In the genomic region with DNA sequence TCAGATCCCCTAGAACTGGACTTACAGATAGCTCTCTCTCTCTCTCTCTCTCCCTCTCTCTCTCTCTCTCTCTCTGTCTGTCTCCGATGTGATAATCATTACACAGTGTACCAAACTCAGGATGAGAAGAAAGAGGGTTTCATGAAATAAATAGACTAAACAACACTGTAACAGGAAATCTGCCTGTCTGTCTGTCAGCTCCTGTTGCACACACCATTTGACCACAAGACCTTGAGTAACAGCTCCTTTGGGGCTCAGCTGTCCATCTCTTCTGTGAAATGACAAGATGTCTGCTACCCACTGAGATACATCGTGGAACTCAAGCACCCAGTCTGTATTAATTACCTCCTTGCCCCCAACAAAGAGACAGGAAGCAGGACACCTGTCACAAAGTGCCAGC, we compare ENCODE assay signal across 23 mouse cellular contexts. TPM values are rescaled to one million over a fixed set of nuclear protein-coding genes. Genes with fewer than 3 reads are reported as not detected.
DNase-seq lines count a peak whose midpoint lies in the region; ATAC-seq and TF ChIP-seq lines count a peak whose summit lies in the region.
"Had no signal": no experiment of that assay in that cellular context is flagged by ENCODE, and none has a peak within 500 bp of the region (broad histone marks: within the 10 kb centered on the region; RNA-seq: fewer than 3 reads in every experiment).

No protein-coding gene starts in this region.

- no peak overlapping the region for H3K9ac ChIP-seq in intestine, embryonic 15.5 days
- H3K9ac ChIP-seq in intestine, postnatal 0 days (ENCODE audit: low read depth, low read length), result no peak overlapping the region
- H3K9ac ChIP-seq: embryonic facial prominence, embryonic 15.5 days; heart, embryonic 12.5 days; hindbrain, embryonic 15.5 days had no signal

- intact Hi-C loops in gastrocnemius, adult 2 months (cut with DNase I), result no loop called here
- intact Hi-C loops in gastrocnemius, postnatal 14 days (cut with DNase I; ENCODE audit: low total_unique reads), result no loop called here

- no peaks in the 10 kb centered on the region for H3K9me3 ChIP-seq in intestine, embryonic 15.5 days
- H3K9me3 ChIP-seq in intestine, postnatal 0 days (ENCODE audit: control insufficient read depth), result no peaks in the 10 kb centered on the region
- H3K9me3 ChIP-seq: embryonic facial prominence, embryonic 15.5 days; forebrain, embryonic 10.5 days; heart, embryonic 12.5 days; hindbrain, embryonic 15.5 days had no signal

- H3K27ac ChIP-seq in gastrocnemius, adult 2 months, result peak overlapping the region; percentile 51
- 0 out of 2 replicates have a peak overlapping the region, but pooled peaks have one; percentile 6 for H3K27ac ChIP-seq in intestine, embryonic 15.5 days
- H3K27ac ChIP-seq in intestine, postnatal 0 days (ENCODE audit: low read depth, low read length), result no peak overlapping the region
- H3K27ac ChIP-seq in small intestine, adult 2 months (ENCODE audit: insufficient read depth, low read depth, low read length), result peak overlapping the region; percentile 66
- H3K27ac ChIP-seq: embryonic facial prominence, embryonic 15.5 days; forebrain, embryonic 10.5 days; hindbrain, embryonic 15.5 days had no signal

- H3K4me1 ChIP-seq in intestine, embryonic 15.5 days (replicated peaks), result no peaks in the 10 kb centered on the region
- no peaks in the 10 kb centered on the region; the same call in 1 of the 2 replicates for H3K4me1 ChIP-seq in intestine, postnatal 0 days (replicated peaks; ENCODE audit: control insufficient read depth, insufficient read depth, low read length)
- peaks cover 10% of the 10 kb centered on the region for H3K4me1 ChIP-seq in small intestine, adult 2 months (ENCODE audit: control insufficient read depth, insufficient read depth, insufficient read length, low read length)

- no peak for TF ChIP-seq CTCF in gastrocnemius, adult 2 months (IDR thresholded peaks at IDR 0.05)
- TF ChIP-seq CTCF in intestine, postnatal 0 days (IDR thresholded peaks at IDR 0.05; ENCODE audit: low read depth), result no peak
- TF ChIP-seq CTCF in small intestine, adult 2 months (IDR thresholded peaks at IDR 0.05; ENCODE audit: extremely low read depth, insufficient read length, insufficient replicate concordance, low read depth, low read length), result no peak

- no peak for TF ChIP-seq POLR2A in small intestine, adult 2 months (IDR thresholded peaks at IDR 0.05; ENCODE audit: low read depth, low read length)

- H3K4me3 ChIP-seq in gastrocnemius, adult 2 months, result no peak overlapping the region
- no peak overlapping the region for H3K4me3 ChIP-seq in intestine, embryonic 15.5 days (replicated peaks)
- H3K4me3 ChIP-seq in intestine, postnatal 0 days (ENCODE audit: low read depth, low read length), result no peak overlapping the region
- H3K4me3 ChIP-seq in small intestine, adult 2 months (ENCODE audit: low read depth, low read length), result no peak overlapping the region
- H3K4me3 ChIP-seq: embryonic facial prominence, embryonic 15.5 days; erythroblast, embryonic 14.5 days; forebrain, embryonic 10.5 days; heart, embryonic 12.5 days; hindbrain, embryonic 15.5 days had no signal

- no peaks in the 10 kb centered on the region for H3K36me3 ChIP-seq in intestine, embryonic 15.5 days
- no peaks in the 10 kb centered on the region for H3K36me3 ChIP-seq in intestine, postnatal 0 days (ENCODE audit: control insufficient read depth, insufficient read depth)
- H3K36me3 ChIP-seq in small intestine, adult 2 months (ENCODE audit: control insufficient read depth, insufficient read depth, low read length), result no peaks in the 10 kb centered on the region; the same call in 1 of the 2 replicates
- H3K36me3 ChIP-seq: embryonic facial prominence, embryonic 15.5 days; forebrain, embryonic 10.5 days; heart, embryonic 12.5 days; hindbrain, embryonic 15.5 days had no signal

- ATAC-seq in intestine, embryonic 15.5 days, result no peak
- no peak for ATAC-seq in intestine, postnatal 0 days
- ATAC-seq: activated CD4-positive, CD25-positive, alpha-beta regulatory T cell, adult 4 months; forebrain, embryonic 14.5 days had no signal

- 52% methylated on average over 2 of the region's 2 CpGs for WGBS in intestine, embryonic 15.5 days
- WGBS in intestine, postnatal 0 days, result 49% methylated on average over 2 of the region's 2 CpGs
- WGBS in small intestine, adult 2 months, result 34% methylated on average over 2 of the region's 2 CpGs

- H3K27me3 ChIP-seq in intestine, embryonic 15.5 days (replicated peaks), result peaks cover 16% of the 10 kb centered on the region
- 0 out of 2 replicates have a peak, but pooled peaks cover 2% of the 10 kb centered on the region for H3K27me3 ChIP-seq in intestine, postnatal 0 days (replicated peaks; ENCODE audit: control insufficient read depth, insufficient read depth, low read length)
- H3K27me3 ChIP-seq in small intestine, adult 2 months (ENCODE audit: control insufficient read depth, insufficient read depth, low read length), result no peaks in the 10 kb centered on the region
- H3K27me3 ChIP-seq: Patski had no signal

- no peak overlapping the region for H3K4me2 ChIP-seq in intestine, embryonic 15.5 days (replicated peaks)
- H3K4me2 ChIP-seq in intestine, postnatal 0 days (replicated peaks; ENCODE audit: low read depth), result no peak overlapping the region
- H3K4me2 ChIP-seq: embryonic facial prominence, embryonic 15.5 days; heart, embryonic 12.5 days; hindbrain, embryonic 15.5 days had no signal

- no peak for DNase-seq in gastrocnemius, adult 2 months
- DNase-seq in gastrocnemius, postnatal 14 days, result no peak
- peak; percentile 29 for DNase-seq in lung, postnatal 36 days
- DNase-seq in lung, postnatal 14 days, result no peak
- no peak for DNase-seq in left cerebral cortex, adult 8-10 months (ENCODE audit: low spot score in 2 of 2)
- DNase-seq: adrenal gland, adult 2 months; adrenal gland, postnatal 25 days; cerebellum, adult 2 months; cerebellum, postnatal 14 days; embryo, embryonic 11 days; heart, postnatal 36 days had no signal

RNA-seq across cellular contexts. Expression of gene Adap2, which starts 2.4 kb away (rescaled TPM):
- 1 to 10 TPM; 4.2 to 4.7 TPM for total RNA-seq in gastrocnemius, adult 2 months (2021)
- total RNA-seq in gastrocnemius, postnatal 14 days (2021), result 10 to 100 TPM in 1 of 2 experiments, 1 to 10 TPM in 1; 7.4 to 10.7 TPM
- 3.6 and 4.2 TPM in 2 replicates for polyA plus RNA-seq in intestine, embryonic 15.5 days (2015; fragmentation: Nextera tagmentation; extraction: Ambion mirVana)
- 11.7 and 11.9 TPM in 2 replicates for polyA plus RNA-seq in intestine, postnatal 0 days (2015; fragmentation: Nextera tagmentation; extraction: Ambion mirVana)
- 17.3 and 23.2 TPM in 2 replicates for polyA plus RNA-seq in small intestine, adult 2 months (2012; rRNA removed)
- 10 to 100 TPM in 2 of 4 experiments, 1 to 10 TPM in 2; 6.9 to 12.6 (median 9.4) TPM for total RNA-seq in left cerebral cortex, adult 8-10 months (2022)
- total RNA-seq: common myeloid progenitor, adult 5-6 weeks had no signal
- polyA plus RNA-seq: erythroblast, embryonic 14.5 days had no signal

RNA-seq across cellular contexts. Expression of gene Tefm, which starts 9.6 kb away (rescaled TPM):
- total RNA-seq in gastrocnemius, adult 2 months (2021), result 10 to 100 TPM; 18.6 to 24.1 TPM
- 10 to 100 TPM; 20.4 to 20.7 TPM for total RNA-seq in gastrocnemius, postnatal 14 days (2021)
- polyA plus RNA-seq in intestine, embryonic 15.5 days (2015; fragmentation: Nextera tagmentation; extraction: Ambion mirVana), result 30.9 and 33.8 TPM in 2 replicates
- 15.0 and 16.3 TPM in 2 replicates for polyA plus RNA-seq in intestine, postnatal 0 days (2015; fragmentation: Nextera tagmentation; extraction: Ambion mirVana)
- 0.60 and 1.1 TPM in 2 replicates for polyA plus RNA-seq in small intestine, adult 2 months (2012; rRNA removed)
- 10 to 100 TPM in 3 of 4 experiments, 1 to 10 TPM in 1; 7.5 to 14.8 (median 10.9) TPM for total RNA-seq in left cerebral cortex, adult 8-10 months (2022)
- polyA plus RNA-seq: erythroblast, embryonic 14.5 days had no signal

RNA-seq across cellular contexts. Expression of gene Rnf135, which starts 32.1 kb away (rescaled TPM):
- total RNA-seq in gastrocnemius, adult 2 months (2021), result 1 to 10 TPM; 2.2 to 2.4 TPM
- total RNA-seq in gastrocnemius, postnatal 14 days (2021), result 1 to 10 TPM; 3.6 to 3.7 TPM
- 10.1 and 10.8 TPM in 2 replicates for polyA plus RNA-seq in intestine, embryonic 15.5 days (2015; fragmentation: Nextera tagmentation; extraction: Ambion mirVana)
- 8.9 and 9.1 TPM in 2 replicates for polyA plus RNA-seq in intestine, postnatal 0 days (2015; fragmentation: Nextera tagmentation; extraction: Ambion mirVana)
- polyA plus RNA-seq in small intestine, adult 2 months (2012; rRNA removed), result 4.3 and 5.9 TPM in 2 replicates
- total RNA-seq in left cerebral cortex, adult 8-10 months (2022), result 1 to 10 TPM; 2.8 to 5.7 (median 4.6) TPM

RNA-seq across cellular contexts. Expression of gene Rhot1, which starts 57.3 kb away (rescaled TPM):
- 10 to 100 TPM; 43.6 to 45.3 TPM for total RNA-seq in gastrocnemius, adult 2 months (2021)
- total RNA-seq in gastrocnemius, postnatal 14 days (2021), result 10 to 100 TPM; 38.6 to 38.9 TPM
- 43.2 and 46.6 TPM in 2 replicates for polyA plus RNA-seq in intestine, embryonic 15.5 days (2015; fragmentation: Nextera tagmentation; extraction: Ambion mirVana)
- 20.7 and 21.3 TPM in 2 replicates for polyA plus RNA-seq in intestine, postnatal 0 days (2015; fragmentation: Nextera tagmentation; extraction: Ambion mirVana)
- polyA plus RNA-seq in small intestine, adult 2 months (2012; rRNA removed), result 1.8 and 3.0 TPM in 2 replicates
- total RNA-seq in left cerebral cortex, adult 8-10 months (2022), result 10 to 100 TPM; 60.6 to 69.5 (median 63.4) TPM
